In genomic region chr14:29040606-29041364, GRCm38 (mm10) we compare ENCODE assay signal across 14 mouse cellular contexts. TPM values are rescaled to one million over a fixed set of nuclear protein-coding genes. Genes with fewer than 3 reads are reported as not detected.
DNase-seq lines count a peak whose midpoint lies in the region; ATAC-seq and TF ChIP-seq lines count a peak whose summit lies in the region.
"Had no signal": no experiment of that assay in that cellular context is flagged by ENCODE, and none has a peak within 500 bp of the region (broad histone marks: within the 10 kb centered on the region; RNA-seq: fewer than 3 reads in every experiment).

No protein-coding gene starts in this region.

- ATAC-seq in lung, embryonic 14.5 days (ENCODE audit: insufficient read depth), result no peak
- ATAC-seq in lung, postnatal 0 days, result no peak
- peak; percentile 89 for ATAC-seq in hindbrain, embryonic 15.5 days (ENCODE audit: low FRiP score, low read depth)

- TF ChIP-seq CTCF in gastrocnemius, adult 2 months (IDR thresholded peaks at IDR 0.05), result no peak
- no peak for TF ChIP-seq CTCF in lung, embryonic 14.5 days (IDR thresholded peaks at IDR 0.05; ENCODE audit: low read depth)
- TF ChIP-seq CTCF in lung, postnatal 0 days (IDR thresholded peaks at IDR 0.05), result no peak

- DNase-seq in gastrocnemius, adult 2 months, result peak; percentile 77
- DNase-seq in gastrocnemius, postnatal 36 days, result no peak
- DNase-seq in lung, embryonic 14.5 days, result peak; percentile 9
- no peak for DNase-seq in lung, postnatal 0 days (ENCODE audit: low spot score)
- peak; percentile 74 for DNase-seq in adrenal gland, postnatal 14 days
- DNase-seq in cerebellum, adult 9-10 months, result no peak
- DNase-seq in frontal cortex, postnatal 25 days (ENCODE audit: low spot score in 2 of 2), result no peak
- DNase-seq: cerebellum, adult 11-12 months; liver, embryonic 13.5 days; thymus, postnatal 14 days had no signal

- H3K4me3 ChIP-seq in gastrocnemius, adult 2 months, result no peak overlapping the region
- no peak overlapping the region for H3K4me3 ChIP-seq in lung, embryonic 14.5 days (ENCODE audit: low read depth, low read length)
- no peak overlapping the region for H3K4me3 ChIP-seq in lung, postnatal 0 days (ENCODE audit: low read depth, low read length)
- no peak overlapping the region for H3K4me3 ChIP-seq in hindbrain, embryonic 15.5 days
- H3K4me3 ChIP-seq: embryonic facial prominence, embryonic 15.5 days; liver, embryonic 13.5 days had no signal

- no peaks in the 10 kb centered on the region for H3K4me1 ChIP-seq in lung, embryonic 14.5 days (ENCODE audit: insufficient read depth)
- H3K4me1 ChIP-seq in lung, postnatal 0 days (ENCODE audit: insufficient read depth, low read depth, low read length), result no peaks in the 10 kb centered on the region
- peaks cover 25% of the 10 kb centered on the region for H3K4me1 ChIP-seq in hindbrain, embryonic 15.5 days (replicated peaks)
- H3K4me1 ChIP-seq: embryonic facial prominence, embryonic 15.5 days; liver, embryonic 13.5 days had no signal

- H3K9ac ChIP-seq in lung, embryonic 14.5 days, result no peak overlapping the region
- H3K9ac ChIP-seq in lung, postnatal 0 days (replicated peaks; ENCODE audit: low read depth), result no peak overlapping the region
- no peak overlapping the region for H3K9ac ChIP-seq in hindbrain, embryonic 15.5 days
- H3K9ac ChIP-seq: embryonic facial prominence, embryonic 15.5 days; liver, embryonic 13.5 days had no signal

- no peaks in the 10 kb centered on the region for H3K36me3 ChIP-seq in lung, embryonic 14.5 days (ENCODE audit: insufficient read depth)
- H3K36me3 ChIP-seq in lung, postnatal 0 days (ENCODE audit: insufficient read depth, low read length), result no peaks in the 10 kb centered on the region
- no peaks in the 10 kb centered on the region for H3K36me3 ChIP-seq in hindbrain, embryonic 15.5 days
- H3K36me3 ChIP-seq: embryonic facial prominence, embryonic 15.5 days; liver, embryonic 13.5 days had no signal

- intact Hi-C loops in gastrocnemius, adult 2 months (cut with DNase I), result no loop called here
- intact Hi-C loops in gastrocnemius, postnatal 36 days (cut with DNase I), result no loop called here

- WGBS in lung, embryonic 14.5 days, result 25% methylated on average over 9 of the region's 9 CpGs
- 32% methylated on average over 9 of the region's 9 CpGs for WGBS in lung, postnatal 0 days
- 26% methylated on average over 9 of the region's 9 CpGs for WGBS in hindbrain, embryonic 15.5 days

- no peak overlapping the region for H3K4me2 ChIP-seq in lung, embryonic 14.5 days
- H3K4me2 ChIP-seq in lung, postnatal 0 days (replicated peaks; ENCODE audit: low read depth, low read length), result no peak overlapping the region
- H3K4me2 ChIP-seq in hindbrain, embryonic 15.5 days, result no peak overlapping the region
- H3K4me2 ChIP-seq: embryonic facial prominence, embryonic 15.5 days; liver, embryonic 13.5 days had no signal

- H3K27ac ChIP-seq in gastrocnemius, adult 2 months, result peak overlapping the region; percentile 88
- H3K27ac ChIP-seq in lung, embryonic 14.5 days (ENCODE audit: low read depth), result no peak overlapping the region
- no peak overlapping the region for H3K27ac ChIP-seq in lung, postnatal 0 days (ENCODE audit: low read length)
- H3K27ac ChIP-seq in hindbrain, embryonic 15.5 days (replicated peaks), result peak overlapping the region; percentile 57
- H3K27ac ChIP-seq: embryonic facial prominence, embryonic 15.5 days; liver, embryonic 13.5 days had no signal

- no peaks in the 10 kb centered on the region for H3K27me3 ChIP-seq in lung, embryonic 14.5 days (ENCODE audit: insufficient read depth, low read length)
- no peaks in the 10 kb centered on the region for H3K27me3 ChIP-seq in lung, postnatal 0 days (replicated peaks; ENCODE audit: insufficient read depth, low read length)
- no peaks in the 10 kb centered on the region; the same call in 1 of the 2 replicates for H3K27me3 ChIP-seq in hindbrain, embryonic 15.5 days
- H3K27me3 ChIP-seq: embryonic facial prominence, embryonic 15.5 days; liver, embryonic 13.5 days had no signal

- H3K9me3 ChIP-seq in lung, embryonic 14.5 days (ENCODE audit: low read depth, low read length), result no peaks in the 10 kb centered on the region
- H3K9me3 ChIP-seq in lung, postnatal 0 days (ENCODE audit: low read length), result no peaks in the 10 kb centered on the region
- H3K9me3 ChIP-seq in hindbrain, embryonic 15.5 days, result no peaks in the 10 kb centered on the region
- H3K9me3 ChIP-seq: embryonic facial prominence, embryonic 15.5 days; liver, embryonic 13.5 days had no signal

- no peak for TF ChIP-seq EP300 in lung, postnatal 0 days (IDR thresholded peaks at IDR 0.05)

RNA-seq across cellular contexts. Expression of gene Lrtm1, which starts 22.8 kb away (rescaled TPM):
- total RNA-seq in gastrocnemius, adult 2 months (2021), result 10 to 100 TPM; 20.3 to 37.6 TPM
- total RNA-seq in gastrocnemius, postnatal 36 days (2021), result 10 to 100 TPM; 19.0 to 24.8 TPM
- 0.03 TPM in 1 of 2 replicates, not detected in the other for polyA plus RNA-seq in lung, embryonic 14.5 days (2014; fragmentation: Nextera tagmentation; extraction: Ambion mirVana)
- 0.02 TPM in 1 of 2 replicates, not detected in the other for polyA plus RNA-seq in lung, postnatal 0 days (2015; fragmentation: Nextera tagmentation; extraction: Ambion mirVana)
- total RNA-seq in adrenal gland, postnatal 14 days (2021), result 0.74 TPM in 1 of 2 replicates, not detected in the other
- 0.17 and 0.38 TPM in 2 replicates for polyA plus RNA-seq in hindbrain, embryonic 15.5 days (2015; fragmentation: Nextera tagmentation; extraction: Ambion mirVana)
- total RNA-seq: layer of hippocampus, adult 18-20 months had no signal
- polyA plus RNA-seq: small intestine, adult 2 months had no signal

Comparison
In these comparisons a context has a peak if more than half of its experiments do, and no peak if none do; other contexts are left out.
1. DNase-seq: peak in gastrocnemius, adult 2 months (single experiment), lung, embryonic 14.5 days (single experiment) and adrenal gland, postnatal 14 days (single experiment); none in gastrocnemius, postnatal 36 days (0 of 2), lung, postnatal 0 days (single experiment), cerebellum, adult 9-10 months (single experiment) and frontal cortex, postnatal 25 days (0 of 2).
2. H3K27ac ChIP-seq: peak in gastrocnemius, adult 2 months (single experiment) and hindbrain, embryonic 15.5 days (single experiment); none in lung, embryonic 14.5 days (single experiment) and lung, postnatal 0 days (single experiment).
3. RNA of gene Lrtm1, which starts 22.8 kb away (total RNA-seq): 20.3 to 37.6 TPM in gastrocnemius, adult 2 months and 19.0 to 24.8 TPM in gastrocnemius, postnatal 36 days; 0.74 TPM in adrenal gland, postnatal 14 days; every median in the first group is over 10 times any median in the second.